Mouse (Mus musculus): ENCODE data around the gene Acin1. TPM values are rescaled to one million over a fixed set of nuclear protein-coding genes. Genes with fewer than 3 reads are reported as not detected.

The Acin1 gene
- total and polyA plus RNA-seq, 3 experiments = 74.0 to 324 (median 118) TPM

DNA sequence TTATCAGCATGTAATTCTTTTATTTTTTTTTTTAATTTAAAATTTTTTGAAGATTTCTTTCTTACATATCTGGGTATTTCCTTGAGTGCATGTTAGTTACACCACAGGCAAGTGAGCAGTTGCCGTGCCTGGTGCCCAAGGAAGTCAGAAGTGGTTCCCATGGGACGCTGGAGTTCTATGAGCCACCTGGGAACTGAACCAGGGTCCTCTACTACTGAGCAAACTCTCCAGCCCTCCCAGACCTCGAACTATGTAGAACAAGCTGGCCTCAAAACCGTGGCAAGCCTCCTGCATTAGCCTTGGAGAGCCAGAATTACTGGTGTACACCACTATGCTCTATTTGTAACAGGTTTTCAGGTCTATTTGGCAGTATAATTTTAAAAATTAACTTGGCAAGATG, 84.1 kb downstream of the Acin1 start:
- peak overlapping the region; percentile 12; the same call in 1 of the 2 replicates for H3K4me2 ChIP-seq (ENCODE audit: insufficient read depth, low read depth, poor library complexity, severe bottlenecking)
- no peak overlapping the region for H3K27ac ChIP-seq (ENCODE audit: insufficient read depth, low read depth)
- TF ChIP-seq RAD21 (IDR thresholded peaks at IDR 0.05; ENCODE audit: low read depth, low read length) (no peak), HCFC1 (IDR thresholded peaks at IDR 0.05; ENCODE audit: low read depth, low read length) (no peak), ELF1 (IDR thresholded peaks at IDR 0.05; ENCODE audit: low read depth, low read length) (no peak), E2F4 (IDR thresholded peaks at IDR 0.05; ENCODE audit: insufficient replicate concordance, low read depth, low read length) (no peak), NELFE (IDR thresholded peaks at IDR 0.05; ENCODE audit: low read depth, low read length) (no peak), KAT2A (IDR thresholded peaks at IDR 0.05; ENCODE audit: insufficient replicate concordance, low read length) (0 out of 2 replicates have a peak, but pooled peaks have one; percentile 27), BHLHE40 (IDR thresholded peaks at IDR 0.05; ENCODE audit: low read depth, low read length) (no peak)
- no peaks in the 10 kb centered on the region for H3K79me2 ChIP-seq (replicated peaks; ENCODE audit: control insufficient read depth, extremely low read depth, insufficient read depth, poor library complexity, severe bottlenecking)
- DNase-seq (ENCODE audit: extremely low read depth) = no peak
- no peaks in the 10 kb centered on the region for H3K36me3 ChIP-seq (replicated peaks in 1 of 2; ENCODE audit: control insufficient read depth in 1 of 2, insufficient read depth in 1 of 2, low read length in 1 of 2)
- peaks cover 3 to 16% of the 10 kb centered on the region in 2 experiments; a peak in 3 of 4 replicates for H3K4me1 ChIP-seq (ENCODE audit: control insufficient read depth in 1 of 2, insufficient read depth in 2 of 2)
- dilution Hi-C loops (cut with MboI; ENCODE audit: extremely low pct_ligation_motif_present, extremely low pct_unique_long_range_greater_than_20kb, low sequenced_read_pairs) (no loop called here), in situ Hi-C loops (cut with MboI; ENCODE audit: low pct_ligation_motif_present, low pct_unique_long_range_greater_than_20kb, low sequenced_read_pairs) (no loop called here)
- peak overlapping the region; percentile 73 for H3K9ac ChIP-seq (ENCODE audit: insufficient read depth, low read depth)
- H3K4me3 ChIP-seq (replicated peaks in 1 of 3; ENCODE audit: low read depth in 2 of 3, low read length in 2 of 3, poor library complexity in 1 of 3) = peak overlapping the region in 2 of 3 experiments; percentile 51 to 58
- H3K9me3 ChIP-seq (replicated peaks; ENCODE audit: low read length) = no peaks in the 10 kb centered on the region
- H3K27me3 ChIP-seq (replicated peaks) = no peaks in the 10 kb centered on the region

DNA sequence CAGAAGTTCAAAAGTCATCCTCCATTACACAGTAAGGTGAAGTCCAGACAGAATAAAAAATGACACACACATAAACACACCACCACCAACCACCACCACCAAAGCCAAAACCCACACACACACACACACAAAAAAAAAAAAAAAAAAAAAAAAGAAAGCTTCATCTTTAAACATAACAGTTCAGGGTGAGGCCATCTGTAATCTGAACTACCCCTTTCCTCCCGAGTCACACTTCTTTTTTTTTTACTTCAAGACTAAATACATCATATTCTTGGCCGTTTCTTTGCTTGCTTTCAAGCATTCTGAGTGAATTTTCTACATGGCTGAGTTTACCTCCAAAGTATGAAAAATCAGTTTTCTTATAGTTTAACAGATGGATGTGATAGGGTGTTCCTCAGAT, 85.1 kb downstream of the Acin1 start:
- Histone ChIP-seq H3K9me3 (replicated peaks; ENCODE audit: low read length) (no peaks in the 10 kb centered on the region), H3K36me3 (replicated peaks in 1 of 2; ENCODE audit: control insufficient read depth in 1 of 2, insufficient read depth in 1 of 2, low read length in 1 of 2) (no peaks in the 10 kb centered on the region), H3K9ac (ENCODE audit: insufficient read depth, low read depth) (no peak overlapping the region), H3K27ac (ENCODE audit: insufficient read depth, low read depth) (no peak overlapping the region), H3K4me1 (ENCODE audit: control insufficient read depth in 1 of 2, insufficient read depth in 2 of 2) (peaks cover 3 to 16% of the 10 kb centered on the region in 2 experiments; a peak in 3 of 4 replicates), H3K27me3 (replicated peaks) (no peaks in the 10 kb centered on the region), H3K79me2 (replicated peaks; ENCODE audit: control insufficient read depth, extremely low read depth, insufficient read depth, poor library complexity, severe bottlenecking) (no peaks in the 10 kb centered on the region), H3K4me3 (replicated peaks in 1 of 3; ENCODE audit: low read depth in 2 of 3, low read length in 2 of 3, poor library complexity in 1 of 3) (no peak overlapping the region), H3K4me2 (ENCODE audit: insufficient read depth, low read depth, poor library complexity, severe bottlenecking) (no peak overlapping the region)
- TF ChIP-seq ELF1 (IDR thresholded peaks at IDR 0.05; ENCODE audit: low read depth, low read length) (no peak), TCF12 (IDR thresholded peaks at IDR 0.05; ENCODE audit: low read depth, low read length) (no peak), CHD1 (IDR thresholded peaks at IDR 0.05; ENCODE audit: low read depth, low read length) (no peak), ZNF384 (IDR thresholded peaks at IDR 0.05; ENCODE audit: low read depth, low read length) (no peak), EP300 (IDR thresholded peaks at IDR 0.05; ENCODE audit: low read length) (no peak), SMC3 (IDR thresholded peaks at IDR 0.05; ENCODE audit: low read depth, low read length) (no peak), ZMIZ1 (IDR thresholded peaks at IDR 0.05; ENCODE audit: low read depth, low read length) (no peak), ZKSCAN1 (IDR thresholded peaks at IDR 0.05; ENCODE audit: borderline replicate concordance, low read depth, low read length) (no peak), HCFC1 (IDR thresholded peaks at IDR 0.05; ENCODE audit: low read depth, low read length) (no peak), BHLHE40 (IDR thresholded peaks at IDR 0.05; ENCODE audit: low read depth, low read length) (no peak), POLR2A (IDR thresholded peaks at IDR 0.05; ENCODE audit: low read depth, low read length) (no peak), POLR2AphosphoS2 (IDR thresholded peaks at IDR 0.05; ENCODE audit: low read depth, low read length) (no peak), PAX5 (IDR thresholded peaks at IDR 0.05; ENCODE audit: low read length) (no peak), NELFE (IDR thresholded peaks at IDR 0.05; ENCODE audit: low read depth, low read length) (no peak), MAX (IDR thresholded peaks at IDR 0.05; ENCODE audit: low read length) (no peak), MYC (IDR thresholded peaks at IDR 0.05; ENCODE audit: low read depth, low read length) (no peak)
- dilution Hi-C loops (cut with MboI; ENCODE audit: extremely low pct_ligation_motif_present, extremely low pct_unique_long_range_greater_than_20kb, low sequenced_read_pairs) = no loop called here
- DNase-seq (ENCODE audit: extremely low read depth) = no peak
- in situ Hi-C loops (cut with MboI; ENCODE audit: low pct_ligation_motif_present, low pct_unique_long_range_greater_than_20kb, low sequenced_read_pairs) = no loop called here

Measured in CH12.LX (cell line).